Mouse (Mus musculus) thymus, postnatal 4 days (tissue): ENCODE results near the gene Rnase11.
A peak's percentile ranks its signal among the peaks of the same experiment; 100 is the strongest.
"Not testable (repeated sequence)": the region's sequence is repeated elsewhere in the genome, so short reads cannot be mapped to it uniquely, and the experiment has no call there.

Experiments used
- DNase-seq: peaks from one replicate; pipeline ENCODE4 v3.0.0; 2021

Gene Rnase11

DNA sequence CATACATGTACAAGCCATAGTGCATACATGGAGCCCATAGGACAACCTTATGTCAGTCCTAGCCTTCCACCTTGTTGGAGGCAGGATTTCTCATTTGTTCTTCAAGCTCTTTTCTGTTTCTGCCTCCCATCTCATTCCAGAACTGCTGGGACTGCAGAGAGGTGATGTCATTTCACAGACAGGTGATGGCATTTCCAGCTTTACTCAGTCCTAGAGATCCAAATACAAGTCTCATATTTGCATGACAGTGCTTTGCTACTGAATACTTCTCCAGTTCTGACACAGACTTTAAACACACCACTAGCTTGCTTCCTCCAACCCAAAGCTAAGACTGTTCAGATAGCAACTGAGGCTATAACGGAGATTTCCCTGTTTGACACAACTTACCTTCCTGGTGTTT lies 29.2 kb upstream of the Rnase11 start:
- no peak for DNase-seq

GRCm38 (mm10) chr14:51074335-51074734 lies 24.4 kb upstream of the Rnase11 start, which contains the start of gene Olfr750:
Olfr750 (minus strand) TSS chr14:51074435.
- no peak for DNase-seq

DNA sequence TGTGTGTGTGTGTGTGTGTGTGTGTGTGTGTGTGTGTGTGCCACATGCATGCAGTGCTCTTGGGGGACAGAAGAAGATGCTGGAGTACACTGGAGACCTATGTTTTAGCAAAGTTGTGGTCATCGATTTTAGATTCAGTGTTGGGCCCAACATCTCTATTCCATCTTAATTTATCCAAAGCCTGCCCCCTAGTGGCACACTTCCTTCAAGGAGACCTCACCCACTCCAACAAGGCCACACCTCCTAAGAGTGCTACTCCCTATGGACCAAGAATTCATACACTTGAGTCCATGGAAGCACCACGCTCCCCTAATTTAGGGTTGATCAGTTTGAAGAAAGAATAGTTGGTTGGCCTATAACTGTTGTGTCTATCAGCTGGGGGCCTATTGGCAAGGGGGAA lies 19.7 kb upstream of the Rnase11 start:
- peak; percentile 80 for DNase-seq

DNA sequence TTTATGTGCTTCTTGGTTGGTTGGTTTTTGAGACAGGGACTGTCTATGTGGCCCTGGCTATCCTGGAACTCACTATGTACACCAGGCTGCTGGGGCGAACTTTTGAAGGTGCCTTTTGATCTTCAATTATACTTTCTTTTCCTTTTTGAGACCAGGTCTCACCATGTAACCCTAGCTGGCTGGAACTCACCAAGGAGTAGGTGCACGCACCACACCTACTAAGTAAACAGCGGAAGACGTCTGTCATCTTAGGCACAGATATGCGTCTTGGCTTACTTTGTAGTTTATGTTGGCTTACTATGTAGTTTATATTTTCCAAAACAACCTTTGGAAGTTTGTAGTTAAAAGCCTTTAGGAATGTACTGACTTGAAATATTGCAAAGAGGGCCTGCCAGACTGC lies 19.0 kb upstream of the Rnase11 start:
- DNase-seq: no peak

- no peak for DNase-seq
These were observed 10.8 kb upstream of the Rnase11 start for GRCm38 (mm10) chr14:51060761-51061160.

DNA sequence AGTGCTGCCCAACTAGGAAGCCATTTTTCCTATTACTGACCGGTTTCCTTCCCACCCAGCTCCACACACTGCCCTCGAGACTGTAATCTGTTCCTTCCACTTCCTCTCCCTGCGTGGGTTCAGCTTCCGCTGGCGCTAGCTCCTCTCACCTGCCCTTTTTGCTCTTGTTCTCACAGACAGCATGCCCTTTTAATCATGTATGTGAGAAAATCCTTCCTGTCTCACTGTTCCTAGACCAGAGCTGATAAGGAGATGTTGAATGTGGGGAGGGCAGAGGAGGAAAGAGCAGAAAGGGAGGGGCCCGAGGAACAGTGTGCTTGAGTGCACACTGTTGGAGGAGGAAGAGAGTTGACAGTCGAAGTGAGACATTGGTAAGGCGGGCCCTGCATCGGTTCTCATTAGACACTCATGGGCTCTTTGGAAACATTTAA lies 7.5 kb upstream of the Rnase11 start, which contains the start of gene Rnase12:
Rnase12 (minus strand) TSS at position 261 of the 431 bp plus-strand sequence.
- no peak for DNase-seq

GRCm38 (mm10) chr14:51054243-51055237 lies 4.6 kb upstream of the Rnase11 start:
- DNase-seq: no peak

DNA sequence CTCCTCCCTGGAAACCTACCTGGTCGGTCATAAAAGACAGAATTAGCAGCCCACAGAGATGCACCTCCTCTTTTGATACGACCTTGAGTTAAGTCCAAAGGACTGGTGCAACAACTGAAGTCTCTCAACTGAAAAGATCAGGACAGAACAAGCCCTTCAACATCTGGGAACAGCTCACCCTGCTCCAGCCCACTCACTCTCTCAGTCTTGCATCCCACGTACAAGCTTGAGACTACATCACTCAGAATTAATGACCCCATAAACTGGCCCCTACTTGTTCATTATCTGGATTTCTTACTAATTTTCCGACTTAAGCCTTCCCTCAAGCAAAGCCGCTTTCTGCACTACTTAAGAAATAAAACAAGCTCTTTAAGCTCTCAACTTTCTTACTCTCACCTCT lies 3.2 kb upstream of the Rnase11 start:
- no peak for DNase-seq

GRCm38 (mm10) chr14:51051941-51052340 lies 2.0 kb upstream of the Rnase11 start:
- DNase-seq: no peak

DNA sequence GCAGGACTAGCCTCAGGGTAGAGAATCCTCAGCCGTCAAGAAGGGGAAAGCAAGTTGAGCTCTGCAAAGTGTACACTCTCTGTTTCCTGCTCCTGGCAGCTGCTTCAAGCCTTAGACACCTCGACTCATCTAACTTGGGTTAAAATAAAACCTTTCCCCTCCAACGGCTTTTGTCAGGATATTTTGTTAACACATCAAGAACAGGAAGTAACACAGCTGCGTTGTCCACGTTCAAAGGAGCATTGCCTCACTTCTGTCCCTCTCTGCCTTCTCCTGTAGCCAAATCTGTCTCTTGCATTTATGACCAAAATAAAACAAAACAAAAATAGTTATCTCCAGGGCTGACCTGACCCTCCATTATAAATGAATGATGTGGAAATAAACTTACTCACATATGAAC lies 2.1 kb downstream of the Rnase11 start:
- no peak for DNase-seq

GRCm38 (mm10) chr14:51041769-51042168 lies 8.2 kb downstream of the Rnase11 start, which contains the start of gene Rnase9:
Rnase9 (minus strand) TSS chr14:51041869.
- DNase-seq: no peak

DNA sequence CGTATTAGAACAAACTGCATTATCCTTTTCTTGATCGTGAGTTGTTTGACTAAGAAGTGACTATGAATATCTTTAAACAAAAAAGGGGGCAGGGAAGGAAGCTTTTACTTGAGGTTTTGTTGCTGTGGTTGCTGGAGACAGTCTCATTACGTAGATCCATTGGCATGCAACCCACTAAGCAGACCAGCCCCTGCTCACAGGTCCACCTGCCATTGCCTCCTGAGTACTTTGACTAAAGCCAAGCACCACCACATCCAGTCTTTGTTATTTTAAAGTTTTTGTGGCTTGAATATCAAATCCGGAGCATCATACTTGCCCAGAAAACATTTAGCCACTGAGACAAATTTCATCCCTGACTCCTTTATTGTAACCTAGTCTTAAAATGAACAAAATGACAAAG lies 13.7 kb downstream of the Rnase11 start:
- DNase-seq: no peak

- no peak for DNase-seq
These were observed 14.8 kb downstream of the Rnase11 start for GRCm38 (mm10) chr14:51035206-51035605.

GRCm38 (mm10) chr14:51027387-51028155 lies 22.4 kb downstream of the Rnase11 start:
- no peak for DNase-seq

DNA sequence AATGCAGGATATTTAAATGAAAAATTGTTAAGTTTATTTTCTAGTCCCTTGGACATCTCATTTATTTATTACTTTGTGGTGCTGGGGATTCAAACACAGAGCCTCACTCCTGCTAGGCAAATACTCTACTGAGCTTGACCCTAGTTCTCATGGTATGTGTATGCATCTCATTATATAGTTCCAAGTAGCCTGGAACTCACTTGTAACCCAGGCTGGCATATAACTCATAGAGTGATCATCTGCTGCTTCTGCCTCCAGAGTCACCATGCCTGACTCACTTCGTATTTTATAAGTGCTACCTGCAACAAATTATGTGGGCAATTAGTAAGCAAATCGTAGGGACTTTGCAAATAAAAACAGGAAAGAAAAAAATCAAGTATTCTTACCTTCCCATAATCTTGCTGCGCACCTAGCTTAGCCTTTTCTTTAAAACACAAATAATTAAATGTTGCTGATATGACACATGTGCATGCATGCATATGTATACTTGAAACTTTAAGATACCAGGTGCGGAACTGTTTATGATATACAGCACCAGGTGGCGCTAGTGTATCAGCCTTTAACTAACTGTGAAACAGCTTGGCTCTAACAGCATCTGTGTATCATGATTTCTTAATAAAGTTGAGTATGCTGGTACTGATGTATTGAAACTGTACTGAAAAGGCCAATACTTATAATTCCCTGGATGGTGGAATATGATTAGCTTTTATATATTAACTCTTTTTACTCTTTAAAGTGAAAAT lies 23.4 kb downstream of the Rnase11 start:
- DNase-seq: peak; percentile 72

GRCm38 (mm10) chr14:51024820-51025219 lies 25.1 kb downstream of the Rnase11 start:
- DNase-seq: no peak

DNA sequence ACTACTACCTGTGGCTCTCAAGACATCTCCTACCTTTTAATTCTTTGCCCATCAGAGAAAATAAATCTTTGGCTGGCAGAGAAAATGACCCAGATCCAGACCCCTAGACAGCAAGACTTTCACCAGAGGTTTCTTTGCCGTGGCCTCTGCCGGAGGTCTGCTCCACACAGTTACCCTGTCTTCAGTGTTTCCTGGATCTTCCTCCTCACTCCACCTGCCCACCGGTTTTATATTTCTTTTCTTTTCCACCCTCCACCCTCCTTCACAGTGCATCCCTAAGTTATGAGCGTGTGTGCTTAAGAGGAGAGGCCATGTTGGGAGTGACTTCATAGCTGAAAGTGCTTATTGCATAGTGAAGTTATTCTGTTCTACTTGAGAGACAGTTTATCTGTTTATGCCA lies 26.5 kb downstream of the Rnase11 start:
- DNase-seq: no peak

DNA sequence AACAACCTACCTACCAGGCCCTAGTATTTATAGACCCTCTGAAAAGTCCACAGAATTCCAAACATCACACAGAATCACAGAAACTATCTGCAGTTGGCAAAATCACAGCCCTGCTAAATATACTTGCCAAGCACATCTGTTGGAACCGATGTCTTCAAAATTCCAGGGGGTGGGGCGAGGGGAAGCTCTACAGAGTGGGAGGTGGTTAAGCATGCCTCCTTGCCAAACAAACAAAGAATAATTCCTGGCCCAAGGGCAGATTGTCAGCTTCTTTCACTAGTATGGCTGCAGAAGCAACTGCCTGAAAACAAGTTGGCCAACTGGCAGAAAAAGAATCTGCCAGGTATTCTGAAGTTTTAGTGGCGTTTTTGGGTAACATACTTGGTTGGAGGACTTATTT lies 32.7 kb downstream of the Rnase11 start:
- DNase-seq: no peak

DNA sequence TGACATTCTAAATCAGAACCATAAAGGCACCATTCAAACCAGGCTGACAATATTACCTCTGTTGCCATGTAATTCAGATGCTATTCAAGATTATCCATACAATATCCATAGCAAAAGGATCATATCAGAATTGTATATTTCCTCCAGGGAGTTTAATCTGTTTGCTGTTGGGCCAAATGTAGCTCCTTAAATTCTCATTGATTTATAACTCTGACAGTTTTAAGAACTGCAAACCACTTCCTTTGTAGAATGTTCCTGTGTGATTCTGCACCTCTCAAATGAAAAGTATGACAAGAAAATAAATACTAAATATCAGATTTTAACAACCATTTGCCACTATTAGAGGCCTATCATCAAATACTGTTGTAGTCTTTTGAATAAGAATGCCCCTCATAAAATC lies 34.2 kb downstream of the Rnase11 start:
- no peak for DNase-seq

GRCm38 (mm10) chr14:51014724-51015123 lies 35.2 kb downstream of the Rnase11 start:
- DNase-seq: not testable (repeated sequence)

- DNase-seq: no peak
These were observed 40.4 kb downstream of the Rnase11 start for GRCm38 (mm10) chr14:51009572-51009971.

GRCm38 (mm10) chr14:51008781-51009180 lies 41.2 kb downstream of the Rnase11 start:
- no peak for DNase-seq
